Mouse (Mus musculus) thymus, adult 2 months (tissue): ENCODE results near the gene Dnajc13.

Source experiments
- CTCF ChIP-seq: fragments of 200-500 bp; IDR thresholded peaks from 2 replicates; pipeline ENCODE4 v1.5.1; 2012; ENCODE audit warnings: mild to moderate bottlenecking, control low read depth, low read length, moderate library complexity, borderline replicate concordance; ENCODE audit not compliant: control insufficient read depth, poor library complexity, insufficient read depth; ENCODE audit errors: extremely low read depth
- POLR2A ChIP-seq: fragments of 200-500 bp; IDR thresholded peaks from 2 replicates; pipeline ENCODE4 v1.6.1; 2012; ENCODE audit warnings: mild to moderate bottlenecking, low read length, control low read depth, moderate library complexity; ENCODE audit not compliant: control insufficient read depth, poor library complexity, insufficient read depth; ENCODE audit errors: extremely low read depth

GRCm38 (mm10) chr9:104297041-104297440, 34.3 kb upstream of the Dnajc13 start:
- TF ChIP-seq POLR2A (no peak), CTCF (no peak)
